Mouse (Mus musculus): ENCODE data around the gene Gm16513. TPM values are rescaled to one million over a fixed set of nuclear protein-coding genes. Genes with fewer than 3 reads are reported as not detected.
"Not testable (repeated sequence)": the region's sequence is repeated elsewhere in the genome, so short reads cannot be mapped to it uniquely, and the experiment has no call there.

Gm16513 gene
- total RNA-seq (2014; rRNA removed) (not detected in 2 replicates), polyA plus RNA-seq (2012; rRNA removed) (not detected in 2 replicates)

DNA sequence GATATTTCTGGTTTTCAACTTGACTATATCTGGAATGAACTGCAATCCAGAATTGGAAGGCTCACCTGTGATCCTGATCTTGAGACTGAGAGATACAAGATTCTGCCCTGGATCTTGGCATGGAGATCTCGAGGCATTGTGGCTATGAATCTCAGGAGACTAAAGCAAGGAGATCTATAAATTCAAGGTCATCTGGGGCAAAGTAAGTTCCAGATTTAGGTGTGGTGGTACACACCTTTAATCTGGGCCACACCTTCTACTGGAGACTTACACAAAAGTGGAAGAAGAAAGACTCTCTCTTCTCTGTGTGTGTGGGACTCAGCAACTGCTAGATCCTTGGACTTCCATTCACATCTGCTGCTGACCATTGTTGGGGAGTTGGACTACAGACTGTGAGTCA, at the start of gene Gm16513:
Gm16513 (plus strand) TSS at position 301 of the 400 bp plus-strand sequence.
- H3K4me1 ChIP-seq (ENCODE audit: control insufficient read depth, insufficient read depth, low read length); H3K79me2 ChIP-seq (ENCODE audit: control insufficient read depth, insufficient read depth, low read length); H3K27ac ChIP-seq (replicated peaks; ENCODE audit: insufficient read depth, low read depth, low read length); H3K9ac ChIP-seq (ENCODE audit: low read depth, low read length); DNase-seq (ENCODE audit: extremely low read depth, low read depth, low spot score); H3K4me3 ChIP-seq (ENCODE audit: insufficient read depth, low read depth, low read length); H3K27me3 ChIP-seq (ENCODE audit: control insufficient read depth, insufficient read depth, low read length); H3K36me3 ChIP-seq (ENCODE audit: control insufficient read depth, insufficient read depth, low read length): not testable (repeated sequence)
- WGBS: no CpG with 5 or more reads among the region's 1 CpGs

Other genes with a start within 250 kb of the Gm16513 start
- gene Gm6367, start 194.0 kb upstream of the Gm16513 start, total RNA-seq (2014; rRNA removed): not detected in 2 replicates
- not detected in 2 replicates for gene Gm6367, start 194.0 kb upstream of the Gm16513 start, polyA plus RNA-seq (2012; rRNA removed)
- not detected in 2 replicates for gene Gm7942, start 75.7 kb upstream of the Gm16513 start, total RNA-seq (2014; rRNA removed)
- gene Gm7942, start 75.7 kb upstream of the Gm16513 start, polyA plus RNA-seq (2012; rRNA removed): not detected in 2 replicates
- gene Gm10424, start 90.1 kb downstream of the Gm16513 start, total RNA-seq (2014; rRNA removed): not detected in 2 replicates
- not detected in 2 replicates for gene Gm10424, start 90.1 kb downstream of the Gm16513 start, polyA plus RNA-seq (2012; rRNA removed)
- not detected in 2 replicates for gene Gm3259, start 123.3 kb downstream of the Gm16513 start, total RNA-seq (2014; rRNA removed)
- not detected in 2 replicates for gene Gm3259, start 123.3 kb downstream of the Gm16513 start, polyA plus RNA-seq (2012; rRNA removed)